Comparison of ENCODE assay signal across 10 mouse cellular contexts in genomic region chr10:40371184-40371913, GRCm38 (mm10). TPM values are rescaled to one million over a fixed set of nuclear protein-coding genes. Genes with fewer than 3 reads are reported as not detected.
A peak's percentile ranks its signal among the peaks of the same experiment; 100 is the strongest.
DNase-seq lines count a peak whose midpoint lies in the region; ATAC-seq and TF ChIP-seq lines count a peak whose summit lies in the region.
"Had no signal": no experiment of that assay in that cellular context is flagged by ENCODE, and none has a peak within 500 bp of the region (broad histone marks: within the 10 kb centered on the region; RNA-seq: fewer than 3 reads in every experiment).

No protein-coding gene starts in this region.

- TF ChIP-seq CTCF in gastrocnemius, adult 2 months (IDR thresholded peaks at IDR 0.05): no peak
- TF ChIP-seq CTCF in midbrain, postnatal 0 days (IDR thresholded peaks at IDR 0.05): no peak
- TF ChIP-seq CTCF in hindbrain, postnatal 0 days (IDR thresholded peaks at IDR 0.05; ENCODE audit: low read depth): no peak

- intact Hi-C loops in gastrocnemius, adult 2 months (cut with DNase I): no loop called here

- no peak overlapping the region for H3K9ac ChIP-seq in midbrain, embryonic 12.5 days (replicated peaks)
- H3K9ac ChIP-seq in midbrain, postnatal 0 days (replicated peaks; ENCODE audit: low read length, poor library complexity, severe bottlenecking): no peak overlapping the region
- H3K9ac ChIP-seq in hindbrain, postnatal 0 days (replicated peaks; ENCODE audit: low read length): no peak overlapping the region
- no peak overlapping the region for H3K9ac ChIP-seq in stomach, embryonic 16.5 days (ENCODE audit: low read length)
- H3K9ac ChIP-seq: heart, embryonic 13.5 days had no signal

- DNase-seq in gastrocnemius, adult 2 months: no peak
- DNase-seq in gastrocnemius, postnatal 25 days: no peak
- DNase-seq in midbrain, postnatal 0 days (ENCODE audit: low spot score): no peak
- no peak for DNase-seq in hindbrain, postnatal 0 days (ENCODE audit: low spot score)
- DNase-seq in embryo, embryonic 9.5 days (ENCODE audit: extremely low spot score): no peak
- DNase-seq in retina, embryonic 14.5 days (ENCODE audit: low spot score): no peak
- DNase-seq: cerebellum, adult 8-10 months had no signal

- 85% methylated on average over 8 of the region's 8 CpGs for WGBS in midbrain, embryonic 12.5 days
- 75% methylated on average over 8 of the region's 8 CpGs for WGBS in midbrain, postnatal 0 days
- 64% methylated on average over 8 of the region's 8 CpGs for WGBS in hindbrain, postnatal 0 days
- 58% methylated on average over 8 of the region's 8 CpGs for WGBS in stomach, embryonic 16.5 days

- H3K4me2 ChIP-seq in midbrain, embryonic 12.5 days (replicated peaks): peak overlapping the region; percentile 23; the same call in 1 of the 2 replicates
- no peak overlapping the region for H3K4me2 ChIP-seq in midbrain, postnatal 0 days (ENCODE audit: low read depth, low read length, poor library complexity, severe bottlenecking)
- peak overlapping the region; percentile 46 for H3K4me2 ChIP-seq in hindbrain, postnatal 0 days (ENCODE audit: low read depth, low read length)
- peak overlapping the region; percentile 43 for H3K4me2 ChIP-seq in stomach, embryonic 16.5 days (ENCODE audit: low read depth, low read length)

- ATAC-seq in midbrain, embryonic 12.5 days (ENCODE audit: low FRiP score, low read depth): no peak
- ATAC-seq in midbrain, postnatal 0 days (ENCODE audit: low FRiP score): no peak
- ATAC-seq in hindbrain, postnatal 0 days: no peak
- ATAC-seq in stomach, embryonic 16.5 days (ENCODE audit: insufficient read depth, low FRiP score): no peak

- no peaks in the 10 kb centered on the region for H3K27me3 ChIP-seq in midbrain, embryonic 12.5 days
- no peaks in the 10 kb centered on the region for H3K27me3 ChIP-seq in midbrain, postnatal 0 days (ENCODE audit: insufficient read depth, low read length)
- no peaks in the 10 kb centered on the region for H3K27me3 ChIP-seq in hindbrain, postnatal 0 days (ENCODE audit: insufficient read depth, low read length)
- H3K27me3 ChIP-seq in stomach, embryonic 16.5 days (ENCODE audit: control insufficient read depth, insufficient read depth, low read length): no peaks in the 10 kb centered on the region
- H3K27me3 ChIP-seq: heart, embryonic 13.5 days had no signal

- peaks cover 20% of the 10 kb centered on the region for H3K4me1 ChIP-seq in midbrain, embryonic 12.5 days
- H3K4me1 ChIP-seq in midbrain, postnatal 0 days (ENCODE audit: insufficient read depth, low read length): no peaks in the 10 kb centered on the region
- peaks cover 7% of the 10 kb centered on the region; the same call in 1 of the 2 replicates for H3K4me1 ChIP-seq in hindbrain, postnatal 0 days (ENCODE audit: insufficient read depth, low read length)
- H3K4me1 ChIP-seq in stomach, embryonic 16.5 days (ENCODE audit: control insufficient read depth, insufficient read depth, low read length): peaks cover 18% of the 10 kb centered on the region

- H3K36me3 ChIP-seq in midbrain, embryonic 12.5 days: no peaks in the 10 kb centered on the region
- no peaks in the 10 kb centered on the region for H3K36me3 ChIP-seq in midbrain, postnatal 0 days (ENCODE audit: insufficient read depth, low read length)
- no peaks in the 10 kb centered on the region for H3K36me3 ChIP-seq in hindbrain, postnatal 0 days (ENCODE audit: insufficient read depth, low read length)
- H3K36me3 ChIP-seq in stomach, embryonic 16.5 days (ENCODE audit: control insufficient read depth, insufficient read depth, low read length): no peaks in the 10 kb centered on the region
- H3K36me3 ChIP-seq: heart, embryonic 13.5 days had no signal

- no peaks in the 10 kb centered on the region for H3K9me3 ChIP-seq in midbrain, embryonic 12.5 days
- H3K9me3 ChIP-seq in midbrain, postnatal 0 days (ENCODE audit: low read length): no peaks in the 10 kb centered on the region
- no peaks in the 10 kb centered on the region for H3K9me3 ChIP-seq in hindbrain, postnatal 0 days (ENCODE audit: low read length)
- no peaks in the 10 kb centered on the region for H3K9me3 ChIP-seq in stomach, embryonic 16.5 days (replicated peaks; ENCODE audit: control insufficient read depth, low read length)
- H3K9me3 ChIP-seq: heart, embryonic 13.5 days had no signal

- peak overlapping the region; percentile 61 for H3K27ac ChIP-seq in gastrocnemius, adult 2 months
- H3K27ac ChIP-seq in midbrain, embryonic 12.5 days (replicated peaks): peak overlapping the region; percentile 65
- H3K27ac ChIP-seq in midbrain, postnatal 0 days (ENCODE audit: low read depth, low read length): no peak overlapping the region
- peak overlapping the region; percentile 80 for H3K27ac ChIP-seq in hindbrain, postnatal 0 days
- peak overlapping the region; percentile 84 for H3K27ac ChIP-seq in stomach, embryonic 16.5 days (ENCODE audit: low read length)

- H3K4me3 ChIP-seq in gastrocnemius, adult 2 months: no peak overlapping the region
- no peak overlapping the region for H3K4me3 ChIP-seq in midbrain, embryonic 12.5 days
- H3K4me3 ChIP-seq in midbrain, postnatal 0 days (ENCODE audit: low read depth, low read length): no peak overlapping the region
- no peak overlapping the region for H3K4me3 ChIP-seq in hindbrain, postnatal 0 days (ENCODE audit: low read length)
- H3K4me3 ChIP-seq in stomach, embryonic 16.5 days (replicated peaks; ENCODE audit: low read length): no peak overlapping the region
- H3K4me3 ChIP-seq: heart, embryonic 13.5 days had no signal

RNA-seq across cellular contexts. Expression of gene Cdk19, which starts 32.0 kb away (rescaled TPM):
- total RNA-seq in gastrocnemius, adult 2 months (2021): 10 to 100 TPM in 1 of 2 experiments, 1 to 10 TPM in 1; 5.9 to 32.3 TPM
- 1 to 10 TPM; 4.8 to 6.8 TPM for total RNA-seq in gastrocnemius, postnatal 25 days (2021)
- 12.0 and 12.6 TPM in 2 replicates for polyA plus RNA-seq in midbrain, embryonic 12.5 days (2016; fragmentation: Nextera tagmentation; extraction: Ambion mirVana)
- 11.8 and 13.2 TPM in 2 replicates for total RNA-seq in midbrain, postnatal 0 days (2014; rRNA removed)
- polyA plus RNA-seq in midbrain, postnatal 0 days (2015; fragmentation: Nextera tagmentation; extraction: Ambion mirVana): 3.8 and 3.9 TPM in 2 replicates
- 18.2 and 19.6 TPM in 2 replicates for total RNA-seq in hindbrain, postnatal 0 days (2014; rRNA removed)
- 7.1 and 7.5 TPM in 2 replicates for polyA plus RNA-seq in hindbrain, postnatal 0 days (2015; fragmentation: Nextera tagmentation; extraction: Ambion mirVana)
- 7.8 and 8.4 TPM in 2 replicates for polyA plus RNA-seq in stomach, embryonic 16.5 days (2015; fragmentation: Nextera tagmentation; extraction: Ambion mirVana)
